Comparison of ENCODE assay signal across 19 mouse cellular contexts in genomic region chr4:107680311-107681098, GRCm38 (mm10). TPM values are rescaled to one million over a fixed set of nuclear protein-coding genes. Genes with fewer than 3 reads are reported as not detected.
A peak's percentile ranks its signal among the peaks of the same experiment; 100 is the strongest.
DNase-seq lines count a peak whose midpoint lies in the region; ATAC-seq lines count a peak whose summit lies in the region.
"Had no signal": no experiment of that assay in that cellular context is flagged by ENCODE, and none has a peak within 500 bp of the region (broad histone marks: within the 10 kb centered on the region; RNA-seq: fewer than 3 reads in every experiment).

No protein-coding gene starts in this region.

- H3K4me1 ChIP-seq in forebrain, embryonic 12.5 days, result peaks cover 33% of the 10 kb centered on the region
- peaks cover 19% of the 10 kb centered on the region for H3K4me1 ChIP-seq in hindbrain, embryonic 16.5 days (ENCODE audit: control insufficient read depth, insufficient read depth, low read depth, low read length)
- H3K4me1 ChIP-seq in neural tube, embryonic 12.5 days, result peaks cover 30% of the 10 kb centered on the region
- H3K4me1 ChIP-seq: embryonic facial prominence, embryonic 12.5 days; heart, embryonic 15.5 days; liver, embryonic 13.5 days had no signal

- H3K9me3 ChIP-seq in forebrain, embryonic 12.5 days, result no peaks in the 10 kb centered on the region
- H3K9me3 ChIP-seq in hindbrain, embryonic 16.5 days (ENCODE audit: control insufficient read depth, low read length), result no peaks in the 10 kb centered on the region
- no peaks in the 10 kb centered on the region for H3K9me3 ChIP-seq in neural tube, embryonic 12.5 days
- H3K9me3 ChIP-seq: embryonic facial prominence, embryonic 12.5 days; heart, embryonic 15.5 days; liver, embryonic 13.5 days had no signal

- H3K4me2 ChIP-seq in forebrain, embryonic 12.5 days, result peak overlapping the region; percentile 41
- H3K4me2 ChIP-seq in hindbrain, embryonic 16.5 days (ENCODE audit: low read length), result peak overlapping the region; percentile 24; the same call in 1 of the 2 replicates
- H3K4me2 ChIP-seq in neural tube, embryonic 12.5 days (replicated peaks), result peak overlapping the region; percentile 48
- H3K4me2 ChIP-seq: embryonic facial prominence, embryonic 12.5 days; heart, embryonic 15.5 days; liver, embryonic 13.5 days had no signal

- WGBS in forebrain, embryonic 12.5 days, result 30% methylated on average over 15 of the region's 15 CpGs
- WGBS in hindbrain, embryonic 16.5 days, result 22% methylated on average over 15 of the region's 15 CpGs
- WGBS in neural tube, embryonic 12.5 days, result 33% methylated on average over 15 of the region's 15 CpGs

- peak overlapping the region; percentile 36 for H3K9ac ChIP-seq in forebrain, embryonic 12.5 days
- H3K9ac ChIP-seq in hindbrain, embryonic 16.5 days (ENCODE audit: low read depth, low read length), result 0 out of 2 replicates have a peak overlapping the region, but pooled peaks have one; percentile 29
- peak overlapping the region; percentile 47; the same call in 1 of the 2 replicates for H3K9ac ChIP-seq in neural tube, embryonic 12.5 days
- H3K9ac ChIP-seq: embryonic facial prominence, embryonic 12.5 days; heart, embryonic 15.5 days; liver, embryonic 13.5 days had no signal

- H3K36me3 ChIP-seq in forebrain, embryonic 12.5 days (replicated peaks), result no peaks in the 10 kb centered on the region
- no peaks in the 10 kb centered on the region for H3K36me3 ChIP-seq in hindbrain, embryonic 16.5 days (ENCODE audit: control insufficient read depth, insufficient read depth, low read length)
- H3K36me3 ChIP-seq in neural tube, embryonic 12.5 days, result no peaks in the 10 kb centered on the region
- H3K36me3 ChIP-seq: embryonic facial prominence, embryonic 12.5 days; heart, embryonic 15.5 days; liver, embryonic 13.5 days had no signal

- ATAC-seq in forebrain, embryonic 12.5 days (ENCODE audit: low FRiP score), result peak; percentile 90
- peak; percentile 75 for ATAC-seq in hindbrain, embryonic 16.5 days
- peak; percentile 88 for ATAC-seq in neural tube, embryonic 12.5 days (ENCODE audit: low FRiP score, low read depth)
- no peak for ATAC-seq in frontal cortex, adult (ENCODE audit: low TSS enrichment)
- ATAC-seq: intestine, embryonic 16.5 days had no signal

- peaks cover 41% of the 10 kb centered on the region for H3K27me3 ChIP-seq in forebrain, embryonic 12.5 days
- H3K27me3 ChIP-seq in hindbrain, embryonic 16.5 days (replicated peaks; ENCODE audit: control insufficient read depth, insufficient read depth, low read length), result no peaks in the 10 kb centered on the region
- H3K27me3 ChIP-seq in neural tube, embryonic 12.5 days (replicated peaks), result 0 out of 2 replicates have a peak, but pooled peaks cover 2% of the 10 kb centered on the region

- peak overlapping the region; percentile 89 for H3K27ac ChIP-seq in forebrain, embryonic 12.5 days
- H3K27ac ChIP-seq in hindbrain, embryonic 16.5 days (ENCODE audit: low read depth, low read length), result peak overlapping the region; percentile 54; the same call in 1 of the 2 replicates
- peak overlapping the region; percentile 76 for H3K27ac ChIP-seq in neural tube, embryonic 12.5 days
- H3K27ac ChIP-seq: embryonic facial prominence, embryonic 12.5 days; gastrocnemius, adult 2 months; heart, embryonic 15.5 days; layer of hippocampus, adult 2 months; liver, embryonic 13.5 days; stomach, postnatal 0 days had no signal

- H3K4me3 ChIP-seq in forebrain, embryonic 12.5 days (replicated peaks), result peak overlapping the region; percentile 23
- H3K4me3 ChIP-seq in hindbrain, embryonic 16.5 days (ENCODE audit: low read length), result peak overlapping the region; percentile 11; the same call in 1 of the 2 replicates
- peak overlapping the region; percentile 18; the same call in 1 of the 2 replicates for H3K4me3 ChIP-seq in neural tube, embryonic 12.5 days
- H3K4me3 ChIP-seq: embryonic facial prominence, embryonic 12.5 days; gastrocnemius, adult 2 months; heart, embryonic 15.5 days; layer of hippocampus, adult 2 months; liver, embryonic 13.5 days had no signal

- peak; percentile 77 for DNase-seq in embryo, embryonic 10.5 days (ENCODE audit: low spot score)
- no peak for DNase-seq in heart, adult 11 months
- DNase-seq in kidney, adult 8-10 months, result no peak
- DNase-seq: adrenal gland, postnatal 25 days; cerebellum, adult 11-12 months; gastrocnemius, adult 2 months; liver, embryonic 13.5 days; lung, postnatal 4 days had no signal

RNA-seq across cellular contexts. Expression of gene Dmrtb1, which starts 3.5 kb away (rescaled TPM):
- polyA plus RNA-seq in forebrain, embryonic 12.5 days (2016; fragmentation: Nextera tagmentation; extraction: Ambion mirVana), result 27.5 and 30.8 TPM in 2 replicates
- polyA plus RNA-seq in hindbrain, embryonic 16.5 days (2015; fragmentation: Nextera tagmentation; extraction: Ambion mirVana), result 10.9 and 15.8 TPM in 2 replicates
- 19.1 and 23.3 TPM in 2 replicates for polyA plus RNA-seq in neural tube, embryonic 12.5 days (2016; fragmentation: Nextera tagmentation; extraction: Ambion mirVana)
- polyA plus RNA-seq: heart, embryonic 15.5 days; intestine, embryonic 16.5 days; liver, embryonic 13.5 days; small intestine, adult 2 months; stomach, postnatal 0 days; urinary bladder, adult 2 months had no signal
